Mouse (Mus musculus): ENCODE data around the gene Ly6g5b. TPM values are rescaled to one million over a fixed set of nuclear protein-coding genes. Genes with fewer than 3 reads are reported as not detected.

Gene Ly6g5b
- polyA plus RNA-seq, 1 experiment from 2014 or later: 0.33 TPM

DNA sequence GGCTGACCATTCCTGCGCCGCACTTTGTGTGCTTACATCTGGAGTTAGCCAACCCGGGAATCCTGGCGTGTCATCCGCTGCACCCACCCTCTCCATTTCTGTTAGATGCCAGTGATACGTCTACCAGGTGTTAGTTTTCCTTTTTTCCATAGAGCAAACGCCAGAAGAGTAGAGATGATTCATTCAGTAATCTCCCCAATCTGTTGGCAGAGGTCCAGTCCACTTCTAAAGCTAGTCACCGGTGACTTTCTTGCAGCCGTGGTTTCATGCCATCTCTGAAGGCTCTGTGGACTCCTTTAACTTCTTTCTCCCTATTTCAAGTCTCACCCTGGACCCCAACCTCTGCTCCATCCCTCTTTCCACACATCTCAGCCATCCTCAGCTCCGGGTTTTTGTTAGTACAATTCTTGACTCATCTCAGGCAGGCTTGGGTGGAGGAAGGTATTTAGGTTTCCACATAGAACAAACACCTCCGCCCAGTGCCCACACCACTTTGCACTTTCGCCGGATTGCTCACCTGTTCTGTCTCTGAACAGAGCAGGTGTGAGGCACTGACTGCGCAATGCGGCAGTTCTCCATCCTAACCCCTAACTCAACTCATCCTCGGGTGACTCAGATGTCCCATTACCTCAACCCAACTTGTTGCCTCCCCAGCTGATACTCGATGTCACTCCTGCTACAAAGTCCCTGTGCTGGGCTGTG is 46.9 kb downstream of the Ly6g5b start:
- ATAC-seq (ENCODE audit: low read depth): no peak
- Histone ChIP-seq H3K27ac (ENCODE audit: low read length) (no peak overlapping the region), H3K4me3 (ENCODE audit: low read depth, low read length) (no peak overlapping the region), H3K4me2 (ENCODE audit: low read depth, low read length) (no peak overlapping the region), H3K9ac (ENCODE audit: low read depth, low read length) (no peak overlapping the region), H3K36me3 (ENCODE audit: control insufficient read depth, insufficient read depth) (no peaks in the 10 kb centered on the region), H3K27me3 (ENCODE audit: control insufficient read depth, insufficient read depth, low read depth, low read length) (peaks cover 55% of the 10 kb centered on the region), H3K4me1 (ENCODE audit: control insufficient read depth, low read depth, low read length) (peaks cover 19% of the 10 kb centered on the region), H3K9me3 (replicated peaks; ENCODE audit: control insufficient read depth, low read length) (no peaks in the 10 kb centered on the region)
- WGBS (ENCODE audit: insufficient replicate concordance): 66% methylated on average over 17 of the region's 17 CpGs

DNA sequence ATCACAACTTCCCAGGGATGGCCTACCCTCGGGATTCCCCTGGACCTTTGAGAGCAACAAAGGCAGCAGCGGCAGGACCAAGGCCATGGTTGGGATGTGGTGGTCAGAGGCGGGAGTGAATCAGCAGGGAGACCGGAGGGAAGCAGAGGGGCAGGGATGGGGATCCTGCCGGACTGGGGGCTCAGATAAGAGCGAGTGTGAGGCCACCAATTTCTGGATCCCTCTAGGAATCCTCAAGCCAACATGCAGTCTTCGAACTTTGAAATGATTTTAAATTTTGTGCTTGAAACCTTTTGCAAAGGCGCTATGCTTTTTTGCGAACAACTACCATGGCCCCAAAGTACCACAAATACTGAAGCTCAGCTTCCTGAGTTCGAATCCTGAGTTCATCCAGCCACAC is 49.1 kb downstream of the Ly6g5b start, which contains the start of gene Mpig6b:
Mpig6b (minus strand) TSS at position 101 of the 400 bp plus-strand sequence.
- no peaks in the 10 kb centered on the region for H3K9me3 ChIP-seq (replicated peaks; ENCODE audit: control insufficient read depth, low read length)
- peak within 1 kb of the TSS; percentile 64 for H3K4me2 ChIP-seq (ENCODE audit: low read depth, low read length)
- WGBS (ENCODE audit: insufficient replicate concordance): 35% methylated on average over 10 of the region's 10 CpGs
- H3K4me3 ChIP-seq (ENCODE audit: low read depth, low read length): peak within 1 kb of the TSS; percentile 52
- H3K4me1 ChIP-seq (ENCODE audit: control insufficient read depth, low read depth, low read length): peaks cover 19% of the 10 kb centered on the region
- ATAC-seq (ENCODE audit: low read depth): no peak
- no peaks in the 10 kb centered on the region for H3K36me3 ChIP-seq (ENCODE audit: control insufficient read depth, insufficient read depth)
- H3K9ac ChIP-seq (ENCODE audit: low read depth, low read length): no peak within 1 kb of the TSS
- peaks cover 61% of the 10 kb centered on the region for H3K27me3 ChIP-seq (ENCODE audit: control insufficient read depth, insufficient read depth, low read depth, low read length)
- H3K27ac ChIP-seq (ENCODE audit: low read length): no peak within 1 kb of the TSS

DNA sequence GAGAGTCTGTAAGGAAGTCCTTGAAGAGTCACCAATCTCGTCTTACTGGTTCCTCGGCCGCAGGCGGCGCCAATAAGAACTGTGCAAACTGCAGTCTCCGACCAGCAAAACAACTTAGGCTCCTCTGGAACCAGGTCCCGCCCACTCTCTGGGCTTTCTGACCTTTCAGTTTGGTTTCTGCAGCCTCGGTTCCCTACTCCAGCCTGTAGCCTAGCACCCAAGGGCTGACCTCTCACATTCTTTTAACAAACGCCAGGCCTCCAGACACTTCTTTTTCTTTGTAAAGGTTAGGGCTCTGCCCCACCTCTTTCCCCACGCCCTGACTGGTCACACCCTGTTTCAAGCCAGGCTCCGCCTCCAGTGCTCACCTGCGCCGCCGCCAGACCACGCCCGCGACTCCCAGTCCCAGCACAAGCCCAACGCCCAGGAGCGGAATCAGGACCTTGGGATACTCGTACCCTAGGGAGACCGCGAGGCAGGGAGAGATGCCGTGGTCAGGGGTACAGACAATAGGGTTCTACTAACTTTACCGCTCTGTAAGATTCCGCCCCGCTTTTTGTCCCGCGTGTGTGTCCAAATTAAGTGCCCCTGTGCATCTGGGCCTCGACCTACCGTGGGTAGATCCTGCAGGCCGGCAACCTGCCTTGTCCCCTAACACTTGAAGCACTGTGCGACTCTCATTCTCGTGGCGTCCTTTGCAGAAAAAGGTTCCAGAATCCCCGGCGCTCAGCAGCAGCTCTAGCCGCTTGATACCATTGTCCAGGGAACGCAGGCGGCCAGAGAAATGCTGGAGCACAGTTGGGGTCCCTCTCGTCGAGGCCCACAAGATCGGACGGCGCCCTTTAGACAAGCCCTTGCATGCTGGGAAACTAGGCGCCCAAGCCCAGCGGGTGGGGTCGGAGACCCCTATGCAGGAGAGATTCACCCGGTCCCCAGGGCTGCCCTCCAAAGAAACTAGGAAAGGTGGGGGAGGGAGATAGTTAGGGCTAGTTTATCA is 50.0 kb downstream of the Ly6g5b start, which contains the start of gene Ly6g6c:
Ly6g6c (plus strand) TSS at position 438 of the 997 bp plus-strand sequence.
- H3K27ac ChIP-seq (ENCODE audit: low read length): no peak within 1 kb of the TSS
- H3K9me3 ChIP-seq (replicated peaks; ENCODE audit: control insufficient read depth, low read length): no peaks in the 10 kb centered on the region
- peaks cover 26% of the 10 kb centered on the region for H3K4me1 ChIP-seq (ENCODE audit: control insufficient read depth, low read depth, low read length)
- peak within 1 kb of the TSS; percentile 64 for H3K4me2 ChIP-seq (ENCODE audit: low read depth, low read length)
- H3K27me3 ChIP-seq (ENCODE audit: control insufficient read depth, insufficient read depth, low read depth, low read length): peaks cover 64% of the 10 kb centered on the region
- peak within 1 kb of the TSS; percentile 52 for H3K4me3 ChIP-seq (ENCODE audit: low read depth, low read length)
- H3K9ac ChIP-seq (ENCODE audit: low read depth, low read length): no peak within 1 kb of the TSS
- peak; percentile 38; the same call in 1 of the 2 replicates for ATAC-seq (ENCODE audit: low read depth)
- 2% methylated on average over 48 of the region's 48 CpGs for WGBS (ENCODE audit: insufficient replicate concordance)
- H3K36me3 ChIP-seq (ENCODE audit: control insufficient read depth, insufficient read depth): no peaks in the 10 kb centered on the region

DNA sequence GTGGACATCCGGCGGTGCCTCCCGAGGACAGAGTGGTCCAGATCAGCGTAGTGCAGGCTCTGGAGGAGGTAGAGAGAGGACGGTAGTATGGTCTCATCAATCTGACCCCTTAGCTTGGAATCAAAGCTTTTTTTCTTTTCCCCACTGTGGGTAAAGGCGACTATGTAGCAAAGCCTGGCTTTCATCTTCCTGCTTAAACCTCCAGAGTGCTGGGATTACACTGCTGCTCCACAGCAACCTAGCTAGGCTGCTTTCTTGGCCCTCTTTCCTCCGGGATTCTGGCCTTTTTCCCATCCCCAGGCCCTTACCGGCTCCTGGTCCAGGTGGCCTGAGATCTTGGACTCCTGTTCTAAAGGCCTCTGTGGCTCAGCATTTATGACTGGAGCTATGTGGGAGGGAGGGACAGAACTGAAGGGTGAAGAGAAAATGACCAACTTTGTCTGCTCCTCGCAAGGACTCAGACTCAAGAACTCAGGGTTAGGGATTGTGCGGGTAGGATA is 50.8 kb downstream of the Ly6g5b start:
- ATAC-seq (ENCODE audit: low read depth): no peak
- Histone ChIP-seq H3K4me2 (ENCODE audit: low read depth, low read length) (peak overlapping the region; percentile 64), H3K9me3 (replicated peaks; ENCODE audit: control insufficient read depth, low read length) (no peaks in the 10 kb centered on the region), H3K4me1 (ENCODE audit: control insufficient read depth, low read depth, low read length) (peaks cover 35% of the 10 kb centered on the region), H3K27ac (ENCODE audit: low read length) (no peak overlapping the region), H3K4me3 (ENCODE audit: low read depth, low read length) (peak overlapping the region; percentile 52; the same call in 1 of the 2 replicates), H3K27me3 (ENCODE audit: control insufficient read depth, insufficient read depth, low read depth, low read length) (peaks cover 65% of the 10 kb centered on the region), H3K9ac (ENCODE audit: low read depth, low read length) (no peak overlapping the region), H3K36me3 (ENCODE audit: control insufficient read depth, insufficient read depth) (no peaks in the 10 kb centered on the region)
- WGBS (ENCODE audit: insufficient replicate concordance): 27% methylated on average over 10 of the region's 10 CpGs

Other genes with a start within 250 kb of the Ly6g5b start
- gene Zbtb12, start 235.9 kb downstream of the Ly6g5b start, polyA plus RNA-seq (2015; fragmentation: Nextera tagmentation; extraction: Ambion mirVana): 0.26 and 0.37 TPM in 2 replicates
- gene Gm20547, start 233.4 kb downstream of the Ly6g5b start, polyA plus RNA-seq (2015; fragmentation: Nextera tagmentation; extraction: Ambion mirVana): not detected in 2 replicates
- 30.6 and 33.9 TPM in 2 replicates for gene C2, start 217.2 kb downstream of the Ly6g5b start, polyA plus RNA-seq (2015; fragmentation: Nextera tagmentation; extraction: Ambion mirVana)
- 12.4 and 15.2 TPM in 2 replicates for gene Ehmt2, start 217.0 kb downstream of the Ly6g5b start, polyA plus RNA-seq (2015; fragmentation: Nextera tagmentation; extraction: Ambion mirVana)
- 2.6 and 3.6 TPM in 2 replicates for gene Slc44a4, start 201.0 kb downstream of the Ly6g5b start, polyA plus RNA-seq (2015; fragmentation: Nextera tagmentation; extraction: Ambion mirVana)
- 17.8 and 20.6 TPM in 2 replicates for gene Neu1, start 184.2 kb downstream of the Ly6g5b start, polyA plus RNA-seq (2015; fragmentation: Nextera tagmentation; extraction: Ambion mirVana)
- 0.05 TPM in 1 of 2 replicates, not detected in the other for gene Hspa1b, start 156.2 kb downstream of the Ly6g5b start, polyA plus RNA-seq (2015; fragmentation: Nextera tagmentation; extraction: Ambion mirVana)
- gene Gm20481, start 145.5 kb downstream of the Ly6g5b start, polyA plus RNA-seq (2015; fragmentation: Nextera tagmentation; extraction: Ambion mirVana): not detected in 2 replicates
- 0.87 and 1.5 TPM in 2 replicates for gene Hspa1a, start 143.3 kb downstream of the Ly6g5b start, polyA plus RNA-seq (2015; fragmentation: Nextera tagmentation; extraction: Ambion mirVana)
- 0.21 and 0.27 TPM in 2 replicates for gene Hspa1l, start 142.7 kb downstream of the Ly6g5b start, polyA plus RNA-seq (2015; fragmentation: Nextera tagmentation; extraction: Ambion mirVana)
- 97.6 and 103 TPM in 2 replicates for gene Lsm2, start 133.6 kb downstream of the Ly6g5b start, polyA plus RNA-seq (2015; fragmentation: Nextera tagmentation; extraction: Ambion mirVana)
- 82.2 and 90.1 TPM in 2 replicates for gene Vars, start 114.4 kb downstream of the Ly6g5b start, polyA plus RNA-seq (2015; fragmentation: Nextera tagmentation; extraction: Ambion mirVana)
- 0.09 and 0.13 TPM in 2 replicates for gene Vwa7, start 98.8 kb downstream of the Ly6g5b start, polyA plus RNA-seq (2015; fragmentation: Nextera tagmentation; extraction: Ambion mirVana)
- gene Sapcd1, start 87.4 kb downstream of the Ly6g5b start, polyA plus RNA-seq (2015; fragmentation: Nextera tagmentation; extraction: Ambion mirVana): 2.2 and 2.6 TPM in 2 replicates
- 4.2 and 4.6 TPM in 2 replicates for gene Msh5, start 68.7 kb downstream of the Ly6g5b start, polyA plus RNA-seq (2015; fragmentation: Nextera tagmentation; extraction: Ambion mirVana)
- gene Clic1, start 65.5 kb downstream of the Ly6g5b start, polyA plus RNA-seq (2015; fragmentation: Nextera tagmentation; extraction: Ambion mirVana): 112 and 121 TPM in 2 replicates
- 16.3 and 18.1 TPM in 2 replicates for gene Ddah2, start 56.4 kb downstream of the Ly6g5b start, polyA plus RNA-seq (2015; fragmentation: Nextera tagmentation; extraction: Ambion mirVana)
- 0.24 and 0.37 TPM in 2 replicates for gene Ly6g6c, start 50.0 kb downstream of the Ly6g5b start, polyA plus RNA-seq (2015; fragmentation: Nextera tagmentation; extraction: Ambion mirVana)
- gene Mpig6b, start 49.2 kb downstream of the Ly6g5b start, polyA plus RNA-seq (2015; fragmentation: Nextera tagmentation; extraction: Ambion mirVana): 3.4 and 4.5 TPM in 2 replicates
- 0.17 TPM in 1 of 2 replicates, not detected in the other for gene Ly6g6e, start 38.5 kb downstream of the Ly6g5b start, polyA plus RNA-seq (2015; fragmentation: Nextera tagmentation; extraction: Ambion mirVana)
- 0.55 and 0.77 TPM in 2 replicates for gene Ly6g6d, start 37.4 kb downstream of the Ly6g5b start, polyA plus RNA-seq (2015; fragmentation: Nextera tagmentation; extraction: Ambion mirVana)
- 4.0 and 5.7 TPM in 2 replicates for gene Ly6g6f, start 29.8 kb downstream of the Ly6g5b start, polyA plus RNA-seq (2015; fragmentation: Nextera tagmentation; extraction: Ambion mirVana)
- 47.4 and 52.1 TPM in 2 replicates for gene Abhd16a, start 26.2 kb downstream of the Ly6g5b start, polyA plus RNA-seq (2015; fragmentation: Nextera tagmentation; extraction: Ambion mirVana)
- not detected in 2 replicates for gene Ly6g5c, start 7.1 kb downstream of the Ly6g5b start, polyA plus RNA-seq (2015; fragmentation: Nextera tagmentation; extraction: Ambion mirVana)
- gene Gpank1, start 6.0 kb upstream of the Ly6g5b start, polyA plus RNA-seq (2015; fragmentation: Nextera tagmentation; extraction: Ambion mirVana): 12.4 and 12.9 TPM in 2 replicates
- 115 and 123 TPM in 2 replicates for gene Csnk2b, start 6.6 kb upstream of the Ly6g5b start, polyA plus RNA-seq (2015; fragmentation: Nextera tagmentation; extraction: Ambion mirVana)
- gene D17H6S53E, start 10.9 kb upstream of the Ly6g5b start, polyA plus RNA-seq (2015; fragmentation: Nextera tagmentation; extraction: Ambion mirVana): 2.7 TPM in 2 replicates
- 959 and 972 TPM in 2 replicates for gene Apom, start 16.6 kb upstream of the Ly6g5b start, polyA plus RNA-seq (2015; fragmentation: Nextera tagmentation; extraction: Ambion mirVana)
- gene Bag6, start 19.8 kb upstream of the Ly6g5b start, polyA plus RNA-seq (2015; fragmentation: Nextera tagmentation; extraction: Ambion mirVana): 19.7 and 21.4 TPM in 2 replicates
- gene Prrc2a, start 49.5 kb upstream of the Ly6g5b start, polyA plus RNA-seq (2015; fragmentation: Nextera tagmentation; extraction: Ambion mirVana): 38.4 and 45.0 TPM in 2 replicates
- gene Aif1, start 60.6 kb upstream of the Ly6g5b start, polyA plus RNA-seq (2015; fragmentation: Nextera tagmentation; extraction: Ambion mirVana): 22.8 and 23.2 TPM in 2 replicates
- 38.8 and 41.4 TPM in 2 replicates for gene Lst1, start 73.0 kb upstream of the Ly6g5b start, polyA plus RNA-seq (2015; fragmentation: Nextera tagmentation; extraction: Ambion mirVana)
- gene Ltb, start 79.0 kb upstream of the Ly6g5b start, polyA plus RNA-seq (2015; fragmentation: Nextera tagmentation; extraction: Ambion mirVana): 1.2 and 2.4 TPM in 2 replicates
- gene Tnf, start 86.6 kb upstream of the Ly6g5b start, polyA plus RNA-seq (2015; fragmentation: Nextera tagmentation; extraction: Ambion mirVana): 0.36 and 0.48 TPM in 2 replicates
- gene Lta, start 89.9 kb upstream of the Ly6g5b start, polyA plus RNA-seq (2015; fragmentation: Nextera tagmentation; extraction: Ambion mirVana): not detected in 2 replicates
- gene Gm16181, start 105.4 kb upstream of the Ly6g5b start, polyA plus RNA-seq (2015; fragmentation: Nextera tagmentation; extraction: Ambion mirVana): not detected in 2 replicates
- gene Atp6v1g2, start 118.2 kb upstream of the Ly6g5b start, polyA plus RNA-seq (2015; fragmentation: Nextera tagmentation; extraction: Ambion mirVana): 0.58 and 1.0 TPM in 2 replicates
- gene Nfkbil1, start 120.4 kb upstream of the Ly6g5b start, polyA plus RNA-seq (2015; fragmentation: Nextera tagmentation; extraction: Ambion mirVana): 2.8 and 2.9 TPM in 2 replicates
- gene Ddx39b, start 126.3 kb upstream of the Ly6g5b start, polyA plus RNA-seq (2015; fragmentation: Nextera tagmentation; extraction: Ambion mirVana): 128 and 133 TPM in 2 replicates
- 98.3 and 107 TPM in 2 replicates for gene H2-D1, start 147.3 kb upstream of the Ly6g5b start, polyA plus RNA-seq (2015; fragmentation: Nextera tagmentation; extraction: Ambion mirVana)
- 0.56 and 0.77 TPM in 2 replicates for gene H2-Q1, start 205.0 kb upstream of the Ly6g5b start, polyA plus RNA-seq (2015; fragmentation: Nextera tagmentation; extraction: Ambion mirVana)
- gene H2-Q2, start 226.8 kb upstream of the Ly6g5b start, polyA plus RNA-seq (2015; fragmentation: Nextera tagmentation; extraction: Ambion mirVana): 1.3 and 2.6 TPM in 2 replicates

Measured in liver, embryonic 16.5 days (tissue).